Mouse (Mus musculus): Measurements from ENCODE around the gene Slc15a5. TPM values are rescaled to one million over a fixed set of nuclear protein-coding genes. Genes with fewer than 3 reads are reported as not detected.
A peak's percentile ranks its signal among the peaks of the same experiment; 100 is the strongest.

Slc15a5 gene
- total RNA-seq, 1 experiment = not detected

GRCm38 (mm10) chr6:137940374-137941218, 139.1 kb downstream of the Slc15a5 start:
- H3K4me3 ChIP-seq (ENCODE audit: insufficient read depth in 1 of 2, low read depth in 1 of 2, low read length in 2 of 2, poor library complexity in 1 of 2, severe bottlenecking in 1 of 2) = no peak overlapping the region
- in situ Hi-C loops (cut with MboI; ENCODE audit: low sequenced_read_pairs in 2 of 2, unreplicated experiment in 2 of 2) = no loop called here
- no peaks in the 10 kb centered on the region for H3K36me3 ChIP-seq (ENCODE audit: control insufficient read depth, insufficient read depth, low read length, poor library complexity, severe bottlenecking)
- no peaks in the 10 kb centered on the region for H3K9me3 ChIP-seq (ENCODE audit: control insufficient read depth, insufficient read depth, low read depth, low read length)
- H3K9ac ChIP-seq (ENCODE audit: insufficient read depth, low read depth, low read length, poor library complexity, severe bottlenecking) = no peak overlapping the region
- TF ChIP-seq CHD2 (IDR thresholded peaks at IDR 0.05; ENCODE audit: low read depth, low read length) = no peak
- no peak for TF ChIP-seq HCFC1 (IDR thresholded peaks at IDR 0.05; ENCODE audit: borderline replicate concordance, insufficient read depth, low read length)
- TF ChIP-seq MAFK (IDR thresholded peaks at IDR 0.05; ENCODE audit: insufficient read depth, low read depth, low read length) = no peak
- TF ChIP-seq ZC3H11A (IDR thresholded peaks at IDR 0.05; ENCODE audit: borderline replicate concordance, low read depth, low read length) = no peak
- no peak for TF ChIP-seq ZNF384 (IDR thresholded peaks at IDR 0.05; ENCODE audit: low read depth, low read length)
- peak; percentile 22 for DNase-seq (ENCODE audit: low read depth, low spot score)
- H3K4me1 ChIP-seq (ENCODE audit: control insufficient read depth in 2 of 2, insufficient read depth in 2 of 2, low read length in 2 of 2, poor library complexity in 1 of 2) = no peaks in the 10 kb centered on the region
- H3K27ac ChIP-seq (ENCODE audit: insufficient read depth, low read depth, low read length, poor library complexity, severe bottlenecking) = no peak overlapping the region

DNA sequence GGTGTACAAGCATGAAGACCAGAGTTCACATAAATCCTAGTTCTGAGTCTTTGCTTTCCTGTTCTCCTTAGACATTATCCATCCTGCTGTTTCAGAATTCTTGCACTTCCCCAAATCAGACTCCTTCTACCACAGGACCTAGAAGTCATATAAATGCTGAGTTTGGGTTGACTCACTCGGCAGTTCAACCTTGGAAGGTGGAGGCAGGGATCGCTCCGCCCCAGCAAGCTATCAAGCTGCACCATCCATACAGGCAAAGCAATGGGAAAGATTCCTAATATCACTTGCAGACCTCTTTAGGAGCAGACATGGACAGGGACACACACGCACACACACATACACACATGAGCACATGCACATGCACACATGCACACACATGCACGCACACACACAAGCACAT, 142.2 kb downstream of the Slc15a5 start:
- Histone ChIP-seq H3K4me1 (ENCODE audit: control insufficient read depth in 2 of 2, insufficient read depth in 2 of 2, low read length in 2 of 2, poor library complexity in 1 of 2) (no peaks in the 10 kb centered on the region), H3K9me3 (ENCODE audit: control insufficient read depth, insufficient read depth, low read depth, low read length) (no peaks in the 10 kb centered on the region), H3K36me3 (ENCODE audit: control insufficient read depth, insufficient read depth, low read length, poor library complexity, severe bottlenecking) (no peaks in the 10 kb centered on the region), H3K9ac (ENCODE audit: insufficient read depth, low read depth, low read length, poor library complexity, severe bottlenecking) (no peak overlapping the region), H3K27ac (ENCODE audit: insufficient read depth, low read depth, low read length, poor library complexity, severe bottlenecking) (no peak overlapping the region), H3K4me3 (ENCODE audit: insufficient read depth in 1 of 2, low read depth in 1 of 2, low read length in 2 of 2, poor library complexity in 1 of 2, severe bottlenecking in 1 of 2) (no peak overlapping the region)
- in situ Hi-C loops (cut with MboI; ENCODE audit: low sequenced_read_pairs in 2 of 2, unreplicated experiment in 2 of 2) = no loop called here
- DNase-seq (ENCODE audit: low read depth, low spot score) = no peak
- TF ChIP-seq ZC3H11A (IDR thresholded peaks at IDR 0.05; ENCODE audit: borderline replicate concordance, low read depth, low read length) (no peak), MAFK (IDR thresholded peaks at IDR 0.05; ENCODE audit: insufficient read depth, low read depth, low read length) (no peak), CHD2 (IDR thresholded peaks at IDR 0.05; ENCODE audit: low read depth, low read length) (no peak), ZNF384 (IDR thresholded peaks at IDR 0.05; ENCODE audit: low read depth, low read length) (no peak), HCFC1 (IDR thresholded peaks at IDR 0.05; ENCODE audit: borderline replicate concordance, insufficient read depth, low read length) (no peak)

GRCm38 (mm10) chr6:137936268-137936667, 143.4 kb downstream of the Slc15a5 start:
- Histone ChIP-seq H3K9ac (ENCODE audit: insufficient read depth, low read depth, low read length, poor library complexity, severe bottlenecking) (no peak overlapping the region), H3K4me3 (ENCODE audit: insufficient read depth in 1 of 2, low read depth in 1 of 2, low read length in 2 of 2, poor library complexity in 1 of 2, severe bottlenecking in 1 of 2) (no peak overlapping the region), H3K4me1 (ENCODE audit: control insufficient read depth in 2 of 2, insufficient read depth in 2 of 2, low read length in 2 of 2, poor library complexity in 1 of 2) (no peaks in the 10 kb centered on the region), H3K36me3 (ENCODE audit: control insufficient read depth, insufficient read depth, low read length, poor library complexity, severe bottlenecking) (no peaks in the 10 kb centered on the region), H3K9me3 (ENCODE audit: control insufficient read depth, insufficient read depth, low read depth, low read length) (no peaks in the 10 kb centered on the region), H3K27ac (ENCODE audit: insufficient read depth, low read depth, low read length, poor library complexity, severe bottlenecking) (no peak overlapping the region)
- TF ChIP-seq HCFC1 (IDR thresholded peaks at IDR 0.05; ENCODE audit: borderline replicate concordance, insufficient read depth, low read length) (no peak), MAFK (IDR thresholded peaks at IDR 0.05; ENCODE audit: insufficient read depth, low read depth, low read length) (no peak), ZC3H11A (IDR thresholded peaks at IDR 0.05; ENCODE audit: borderline replicate concordance, low read depth, low read length) (no peak), CHD2 (IDR thresholded peaks at IDR 0.05; ENCODE audit: low read depth, low read length) (no peak), ZNF384 (IDR thresholded peaks at IDR 0.05; ENCODE audit: low read depth, low read length) (no peak)
- in situ Hi-C loops (cut with MboI; ENCODE audit: low sequenced_read_pairs in 2 of 2, unreplicated experiment in 2 of 2) = no loop called here
- DNase-seq (ENCODE audit: low read depth, low spot score) = no peak

- TF ChIP-seq CHD2 (IDR thresholded peaks at IDR 0.05; ENCODE audit: low read depth, low read length) = no peak
- in situ Hi-C loops (cut with MboI; ENCODE audit: low sequenced_read_pairs in 2 of 2, unreplicated experiment in 2 of 2) = no loop called here
- DNase-seq (ENCODE audit: low read depth, low spot score) = no peak
- Histone ChIP-seq H3K9me3 (ENCODE audit: control insufficient read depth, insufficient read depth, low read depth, low read length) (no peaks in the 10 kb centered on the region), H3K4me3 (ENCODE audit: insufficient read depth in 1 of 2, low read depth in 1 of 2, low read length in 2 of 2, poor library complexity in 1 of 2, severe bottlenecking in 1 of 2) (no peak overlapping the region), H3K36me3 (ENCODE audit: control insufficient read depth, insufficient read depth, low read length, poor library complexity, severe bottlenecking) (no peaks in the 10 kb centered on the region), H3K4me1 (ENCODE audit: control insufficient read depth in 2 of 2, insufficient read depth in 2 of 2, low read length in 2 of 2, poor library complexity in 1 of 2) (no peaks in the 10 kb centered on the region), H3K9ac (ENCODE audit: insufficient read depth, low read depth, low read length, poor library complexity, severe bottlenecking) (no peak overlapping the region), H3K27ac (ENCODE audit: insufficient read depth, low read depth, low read length, poor library complexity, severe bottlenecking) (no peak overlapping the region)
Observed at GRCm38 (mm10) chr6:137935857-137936256, 143.9 kb downstream of the Slc15a5 start.
